Mouse (Mus musculus) ES-E14 (cell line): ENCODE data around the gene Gpr179. TPM values are rescaled to one million over a fixed set of nuclear protein-coding genes. Genes with fewer than 3 reads are reported as not detected.

Experiments
- DNase-seq: peaks from one replicate; pipeline ENCODE4 v3.0.0-alpha.2; 2013; ENCODE audit warnings: low read depth, low spot score
- H3K27ac ChIP-seq: 2 replicates; pipeline ENCODE4 v1.5.1; 2012; ENCODE audit warnings: low read depth, mild to moderate bottlenecking, low read length, moderate library complexity, mixed read lengths; ENCODE audit not compliant: poor library complexity, insufficient read depth, severe bottlenecking
- H3K36me3 ChIP-seq: 2 replicates; pipeline ENCODE4 v1.6.1; 2012; ENCODE audit warnings: mild to moderate bottlenecking, low read length, moderate library complexity, mixed read lengths; ENCODE audit not compliant: control insufficient read depth, poor library complexity, insufficient read depth, severe bottlenecking
- H3K4me1 ChIP-seq, 2 experiments: fragments of 150-350 bp in 1 of 2; sonication (generic) in 1 of 2; 2 replicates each; pipeline ENCODE4 v1.6.1; 2012; ENCODE audit warnings: low read length in 2 of 2, mild to moderate bottlenecking in 1 of 2, mixed read lengths in 1 of 2; ENCODE audit not compliant: control insufficient read depth in 2 of 2, insufficient read depth in 2 of 2, poor library complexity in 1 of 2
- H3K4me3 ChIP-seq, 2 experiments: fragments of 150-350 bp in 1 of 2; sonication (generic) in 1 of 2; 2 replicates each; pipeline ENCODE4 v1.5.1; 2012; ENCODE audit warnings: low read length in 2 of 2, low read depth in 1 of 2, mild to moderate bottlenecking in 1 of 2, mixed read lengths in 1 of 2; ENCODE audit not compliant: insufficient read depth in 1 of 2, poor library complexity in 1 of 2, severe bottlenecking in 1 of 2
- H3K9ac ChIP-seq: 2 replicates; pipeline ENCODE4 v1.6.1; 2012; ENCODE audit warnings: low read depth, mild to moderate bottlenecking, low read length, mixed read lengths; ENCODE audit not compliant: poor library complexity, insufficient read depth, severe bottlenecking
- H3K9me3 ChIP-seq: fragments of 150-350 bp; sonication (generic); 2 replicates; pipeline ENCODE4 v1.6.1; 2012; ENCODE audit warnings: low read depth, mild to moderate bottlenecking, low read length; ENCODE audit not compliant: control insufficient read depth, insufficient read depth
- CHD2 ChIP-seq: IDR thresholded peaks from 2 replicates; pipeline ENCODE4 v1.6.1; 2014; ENCODE audit warnings: mild to moderate bottlenecking, low read depth, low read length, inconsistent platforms
- HCFC1 ChIP-seq: IDR thresholded peaks from 2 replicates; pipeline ENCODE4 v1.6.1; 2012; ENCODE audit warnings: low read length, inconsistent platforms, borderline replicate concordance; ENCODE audit not compliant: insufficient read depth
- MAFK ChIP-seq: IDR thresholded peaks from 2 replicates; pipeline ENCODE4 v1.6.1; 2014; ENCODE audit warnings: mild to moderate bottlenecking, low read depth, low read length, inconsistent platforms; ENCODE audit not compliant: insufficient read depth
- ZC3H11A ChIP-seq: IDR thresholded peaks from 2 replicates; pipeline ENCODE4 v1.6.1; 2012; ENCODE audit warnings: low read depth, mild to moderate bottlenecking, inconsistent platforms, low read length, borderline replicate concordance
- ZNF384 ChIP-seq: IDR thresholded peaks from 2 replicates; pipeline ENCODE4 v1.6.1; 2012; ENCODE audit warnings: low read depth, low read length, inconsistent platforms
- in situ Hi-C, 2 experiments: fragments of 600-800 bp; cut with MboI; formaldehyde crosslinking; loops; one replicate each; pipeline ENCODE4 v1.15.1; 2025; ENCODE audit warnings: low sequenced_read_pairs in 2 of 2, inconsistent platforms in 1 of 2; ENCODE audit not compliant: unreplicated experiment in 2 of 2
- total RNA-seq: library from RNA; depleted of rRNA; stranded (reverse); fragments of 300-350 nt; gene quantifications from 2 replicates; pipeline ENCODE4 v1.2.3, GENCODE M21; 2012

Gpr179 gene
- total RNA-seq, 1 experiment: 0.31 TPM

GRCm38 (mm10) chr11:97355247-97355646 lies 3.4 kb upstream of the Gpr179 start:
- no peak for DNase-seq
- Histone ChIP-seq H3K27ac (no peak overlapping the region), H3K36me3 (no peaks in the 10 kb centered on the region), H3K4me1 (peaks cover 2% of the 10 kb centered on the region in 2 experiments; a peak in 2 of 4 replicates), H3K4me3 (no peak overlapping the region), H3K9me3 (no peaks in the 10 kb centered on the region), H3K9ac (no peak overlapping the region)
- TF ChIP-seq ZC3H11A (no peak), CHD2 (no peak), HCFC1 (no peak)
- in situ Hi-C loops: no loop called here

GRCm38 (mm10) chr11:97354646-97355045 lies 2.8 kb upstream of the Gpr179 start:
- Histone ChIP-seq H3K9ac (no peak overlapping the region), H3K9me3 (no peaks in the 10 kb centered on the region), H3K27ac (no peak overlapping the region), H3K36me3 (no peaks in the 10 kb centered on the region), H3K4me3 (no peak overlapping the region), H3K4me1 (peaks cover 2 to 8% of the 10 kb centered on the region in 2 experiments; a peak in 2 of 4 replicates)
- TF ChIP-seq ZC3H11A (no peak), HCFC1 (no peak), MAFK (no peak), CHD2 (no peak), ZNF384 (no peak)
- in situ Hi-C loops: no loop called here
- no peak for DNase-seq

- peaks cover 2 to 8% of the 10 kb centered on the region in 2 experiments; a peak in 2 of 4 replicates for H3K4me1 ChIP-seq
- TF ChIP-seq CHD2 (no peak), MAFK (no peak), HCFC1 (no peak), ZNF384 (no peak), ZC3H11A (no peak)
- in situ Hi-C loops: no loop called here
- no peak overlapping the region for H3K27ac ChIP-seq
- DNase-seq: no peak
- H3K9ac ChIP-seq: no peak overlapping the region
- H3K4me3 ChIP-seq: no peak overlapping the region
- no peaks in the 10 kb centered on the region for H3K36me3 ChIP-seq
- H3K9me3 ChIP-seq: no peaks in the 10 kb centered on the region
Measured at GRCm38 (mm10) chr11:97352935-97353597, 1.2 kb upstream of the Gpr179 start.

GRCm38 (mm10) chr11:97350035-97350434 lies 1.8 kb downstream of the Gpr179 start:
- Histone ChIP-seq H3K4me1 (peaks cover 2 to 8% of the 10 kb centered on the region in 2 experiments; a peak in 2 of 4 replicates), H3K9ac (no peak overlapping the region), H3K36me3 (no peaks in the 10 kb centered on the region), H3K4me3 (no peak overlapping the region), H3K9me3 (no peaks in the 10 kb centered on the region), H3K27ac (no peak overlapping the region)
- in situ Hi-C loops: no loop called here
- DNase-seq: no peak
- TF ChIP-seq MAFK: no peak
- no peak for TF ChIP-seq ZNF384
- no peak for TF ChIP-seq ZC3H11A
- no peak for TF ChIP-seq HCFC1
- no peak for TF ChIP-seq CHD2

- no peak for DNase-seq
- no peak overlapping the region for H3K9ac ChIP-seq
- in situ Hi-C loops: no loop called here
- no peak for TF ChIP-seq ZC3H11A
- TF ChIP-seq ZNF384: no peak
- no peak for TF ChIP-seq MAFK
- no peak for TF ChIP-seq HCFC1
- no peak for TF ChIP-seq CHD2
- H3K36me3 ChIP-seq: no peaks in the 10 kb centered on the region; the same call in 1 of the 2 replicates
- H3K4me3 ChIP-seq: no peak overlapping the region
- H3K4me1 ChIP-seq: peaks cover 0 to 6% of the 10 kb centered on the region in 2 experiments; a peak in 2 of 4 replicates
- H3K27ac ChIP-seq: no peak overlapping the region
- no peaks in the 10 kb centered on the region for H3K9me3 ChIP-seq
Measured at GRCm38 (mm10) chr11:97347291-97347690, 4.6 kb downstream of the Gpr179 start.
